In the genomic region with DNA sequence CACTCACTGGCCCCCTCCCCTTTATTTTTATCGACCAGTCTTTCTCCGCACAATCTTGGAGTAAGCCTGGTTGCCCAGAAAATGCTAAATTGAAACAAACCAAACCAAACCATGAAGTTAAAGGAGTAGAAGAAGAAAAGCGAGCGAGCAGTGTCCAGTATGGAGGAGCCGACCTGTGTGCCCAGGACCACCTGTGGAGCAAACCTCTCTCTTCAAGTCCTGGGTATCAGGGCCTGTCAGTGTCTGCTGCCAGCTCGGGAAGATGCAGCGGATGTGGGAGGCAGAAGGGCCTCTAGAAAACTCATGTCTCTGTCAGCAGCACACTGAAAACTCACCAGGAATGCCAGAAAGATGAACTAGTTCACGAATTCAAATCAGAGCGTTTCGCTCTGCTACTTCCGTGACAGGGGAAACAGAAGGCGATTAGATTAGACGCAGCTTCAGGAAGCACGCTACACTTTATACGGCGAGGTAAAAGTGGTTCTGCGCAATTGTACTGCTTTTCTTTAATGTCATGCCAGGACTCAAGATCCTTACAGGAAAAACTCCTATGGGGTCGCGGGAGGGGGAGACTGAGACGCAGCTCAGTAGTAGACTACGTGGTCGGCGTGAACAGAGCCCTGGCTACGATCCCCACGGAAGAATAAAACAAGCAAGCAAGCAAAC, we compare ENCODE assay signal across 8 mouse cellular contexts. TPM values are rescaled to one million over a fixed set of nuclear protein-coding genes. Genes with fewer than 3 reads are reported as not detected.
DNase-seq lines count a peak whose midpoint lies in the region; ATAC-seq and TF ChIP-seq lines count a peak whose summit lies in the region.

No protein-coding gene starts in this region.

- H3K27me3 ChIP-seq in intestine, embryonic 14.5 days (replicated peaks; ENCODE audit: control insufficient read depth, insufficient read depth, low read length): peaks cover 9% of the 10 kb centered on the region; the same call in 1 of the 2 replicates
- peaks cover 8% of the 10 kb centered on the region; the same call in 1 of the 2 replicates for H3K27me3 ChIP-seq in midbrain, embryonic 11.5 days (ENCODE audit: control insufficient read depth, insufficient read depth, low read length)

- H3K4me2 ChIP-seq in intestine, embryonic 14.5 days (ENCODE audit: low read length): peak overlapping the region; percentile 96
- peak overlapping the region; percentile 72 for H3K4me2 ChIP-seq in midbrain, embryonic 11.5 days

- no peak for TF ChIP-seq POLR2A in embryonic fibroblast, embryonic 13.5 days (IDR thresholded peaks at IDR 0.05; ENCODE audit: low read depth, low read length)

- 9% methylated on average over 25 of the region's 25 CpGs for WGBS in intestine, embryonic 14.5 days
- WGBS in midbrain, embryonic 11.5 days: 4% methylated on average over 25 of the region's 25 CpGs

- peak overlapping the region; percentile 22 for H3K27ac ChIP-seq in embryonic fibroblast, embryonic 13.5 days (ENCODE audit: insufficient read depth, low read length)
- no peak overlapping the region for H3K27ac ChIP-seq in intestine, embryonic 14.5 days (ENCODE audit: low read depth)
- no peak overlapping the region; the same call in 1 of the 2 replicates for H3K27ac ChIP-seq in midbrain, embryonic 11.5 days (ENCODE audit: low read depth, low read length)

- H3K4me3 ChIP-seq in embryonic fibroblast, embryonic 13.5 days (ENCODE audit: insufficient read depth, low read length): peak overlapping the region; percentile 39
- peak overlapping the region; percentile 43 for H3K4me3 ChIP-seq in intestine, embryonic 14.5 days (ENCODE audit: low read depth, low read length)
- peak overlapping the region; percentile 36 for H3K4me3 ChIP-seq in midbrain, embryonic 11.5 days (ENCODE audit: low read depth, low read length)

- H3K36me3 ChIP-seq in intestine, embryonic 14.5 days (ENCODE audit: control insufficient read depth, insufficient read depth, low read length): no peaks in the 10 kb centered on the region
- no peaks in the 10 kb centered on the region for H3K36me3 ChIP-seq in midbrain, embryonic 11.5 days (ENCODE audit: control insufficient read depth, insufficient read depth, low read length)

- no peak for DNase-seq in frontal cortex, postnatal 25 days (ENCODE audit: low spot score in 2 of 2)
- peak; percentile 50 for DNase-seq in CD4-positive, CD25-positive, alpha-beta regulatory T cell, adult 2 months (ENCODE audit: low read depth, low spot score)
- peak; percentile 68 for DNase-seq in intestine, embryonic 14.5 days (ENCODE audit: low spot score)
- peak; percentile 93 for DNase-seq in midbrain, embryonic 11.5 days (ENCODE audit: low spot score, missing footprints)
- DNase-seq in right cerebral cortex, postnatal 4 days: no peak
- DNase-seq in c-Kit-positive CD71-positive TER-119-positive erythroid progenitor cells, embryonic 14.5 days (ENCODE audit: low spot score): no peak

- H3K9ac ChIP-seq in intestine, embryonic 14.5 days (ENCODE audit: low read length): peak overlapping the region; percentile 1; the same call in 1 of the 2 replicates
- H3K9ac ChIP-seq in midbrain, embryonic 11.5 days (ENCODE audit: low read length): peak overlapping the region; percentile 43

- no peak for TF ChIP-seq CTCF in embryonic fibroblast, embryonic 13.5 days (IDR thresholded peaks at IDR 0.05; ENCODE audit: borderline replicate concordance, insufficient read depth, low read length)

- peaks cover 31% of the 10 kb centered on the region for H3K4me1 ChIP-seq in embryonic fibroblast, embryonic 13.5 days (ENCODE audit: control insufficient read depth, insufficient read depth, low read length)
- peaks cover 24% of the 10 kb centered on the region for H3K4me1 ChIP-seq in intestine, embryonic 14.5 days (replicated peaks; ENCODE audit: control insufficient read depth, insufficient read depth, low read length)
- H3K4me1 ChIP-seq in midbrain, embryonic 11.5 days (ENCODE audit: control insufficient read depth, insufficient read depth, low read length): peaks cover 38% of the 10 kb centered on the region

- peak; percentile 42 for ATAC-seq in frontal cortex, adult (ENCODE audit: low TSS enrichment)
- ATAC-seq in intestine, embryonic 14.5 days (replicated peaks; ENCODE audit: low FRiP score, low TSS enrichment, low read depth): no peak
- ATAC-seq in midbrain, embryonic 11.5 days (ENCODE audit: low FRiP score): no peak

- no peaks in the 10 kb centered on the region for H3K9me3 ChIP-seq in intestine, embryonic 14.5 days (ENCODE audit: control insufficient read depth, low read length)
- no peaks in the 10 kb centered on the region for H3K9me3 ChIP-seq in midbrain, embryonic 11.5 days (ENCODE audit: control insufficient read depth, low read length)

RNA-seq across cellular contexts. Expression of a gene that starts 45.2 kb away (rescaled TPM):
- polyA plus RNA-seq in embryonic fibroblast, embryonic 13.5 days (2011; ENCODE audit: insufficient read length, low read depth, missing spikeins): 4.6 and 6.3 TPM in 2 replicates
- 18.7 and 20.1 TPM in 2 replicates for polyA plus RNA-seq in intestine, embryonic 14.5 days (2014; fragmentation: Nextera tagmentation; extraction: Ambion mirVana)
- polyA plus RNA-seq in midbrain, embryonic 11.5 days (2014; fragmentation: Nextera tagmentation; extraction: Ambion mirVana): 31.3 and 32.1 TPM in 2 replicates

Comparison
In these comparisons a context has a peak if more than half of its experiments do, and no peak if none do; other contexts are left out.
1. DNase-seq: peak in CD4-positive, CD25-positive, alpha-beta regulatory T cell, adult 2 months (single experiment), intestine, embryonic 14.5 days (single experiment) and midbrain, embryonic 11.5 days (single experiment); none in frontal cortex, postnatal 25 days (0 of 2), right cerebral cortex, postnatal 4 days (single experiment) and c-Kit-positive CD71-positive TER-119-positive erythroid progenitor cells, embryonic 14.5 days (single experiment).
2. Peak in every context shown above with its lines, with median percentiles within 50 percentile points of each other: H3K4me3 ChIP-seq.